Mouse (Mus musculus) layer of hippocampus, postnatal 36 days (tissue): ENCODE results near the gene Epb41l2. TPM values are rescaled to one million over a fixed set of nuclear protein-coding genes. Genes with fewer than 3 reads are reported as not detected.

Source experiments
- DNase-seq, 2 experiments: peaks; one replicate each; pipeline ENCODE4 v3.0.0; 2022
- total RNA-seq, 2 experiments: library from RNA; stranded (reverse); gene quantifications; 2 replicates each; pipeline ENCODE4 v1.2.3; 2021

Gene Epb41l2
- total RNA-seq, 2 experiments from 2014 or later, result 84.6 to 89.0 TPM

- no peak for DNase-seq
These were observed 78.1 kb downstream of the Epb41l2 start for GRCm38 (mm10) chr10:25437586-25438298.

GRCm38 (mm10) chr10:25438299-25438680, 78.7 kb downstream of the Epb41l2 start:
- no peak for DNase-seq

GRCm38 (mm10) chr10:25439163-25439562, 79.6 kb downstream of the Epb41l2 start:
- DNase-seq, result no peak

GRCm38 (mm10) chr10:25439856-25440255, 80.3 kb downstream of the Epb41l2 start:
- no peak for DNase-seq

GRCm38 (mm10) chr10:25441405-25441804, 81.8 kb downstream of the Epb41l2 start:
- no peak for DNase-seq

- no peak for DNase-seq
These were observed 84.0 kb downstream of the Epb41l2 start for GRCm38 (mm10) chr10:25443626-25444025.

GRCm38 (mm10) chr10:25444198-25444783, 84.7 kb downstream of the Epb41l2 start:
- DNase-seq, result no peak

GRCm38 (mm10) chr10:25446953-25447525, 87.4 kb downstream of the Epb41l2 start:
- no peak for DNase-seq

- DNase-seq, result no peak
These were observed 89.1 kb downstream of the Epb41l2 start for GRCm38 (mm10) chr10:25448676-25449075.

- no peak for DNase-seq
These were observed 89.9 kb downstream of the Epb41l2 start for GRCm38 (mm10) chr10:25449312-25450020.

- no peak for DNase-seq
These were observed 93.6 kb downstream of the Epb41l2 start for GRCm38 (mm10) chr10:25453150-25453549.

GRCm38 (mm10) chr10:25453772-25454171, 94.2 kb downstream of the Epb41l2 start:
- no peak for DNase-seq

- DNase-seq, result no peak
These were observed 97.5 kb downstream of the Epb41l2 start for GRCm38 (mm10) chr10:25457118-25457517.

- no peak for DNase-seq
These were observed 98.4 kb downstream of the Epb41l2 start for GRCm38 (mm10) chr10:25457996-25458395.

- DNase-seq, result no peak
These were observed 102.2 kb downstream of the Epb41l2 start for GRCm38 (mm10) chr10:25461832-25462231.

GRCm38 (mm10) chr10:25462669-25463068, 103.1 kb downstream of the Epb41l2 start:
- no peak for DNase-seq

GRCm38 (mm10) chr10:25466493-25466892, 106.9 kb downstream of the Epb41l2 start:
- no peak for DNase-seq

GRCm38 (mm10) chr10:25471944-25472343, 112.3 kb downstream of the Epb41l2 start:
- no peak for DNase-seq

GRCm38 (mm10) chr10:25479716-25480115, 120.1 kb downstream of the Epb41l2 start:
- DNase-seq, result no peak

GRCm38 (mm10) chr10:25482791-25483190, 123.2 kb downstream of the Epb41l2 start:
- no peak for DNase-seq

GRCm38 (mm10) chr10:25488456-25488855, 128.9 kb downstream of the Epb41l2 start:
- DNase-seq, result peak; percentile 50 to 55

- no peak for DNase-seq
These were observed 139.9 kb downstream of the Epb41l2 start for GRCm38 (mm10) chr10:25499323-25500071.
